Mouse (Mus musculus): ENCODE results near the gene Mphosph8. TPM values are rescaled to one million over a fixed set of nuclear protein-coding genes. Genes with fewer than 3 reads are reported as not detected.

Gene Mphosph8
- 25.0 TPM for polyA plus RNA-seq (2014; fragmentation: Illumina TruSeq; extraction: RNeasy Lipid Tissue Mini Kit (QIAGEN cat#74804); ENCODE audit: low read depth, low replicate concordance)

DNA sequence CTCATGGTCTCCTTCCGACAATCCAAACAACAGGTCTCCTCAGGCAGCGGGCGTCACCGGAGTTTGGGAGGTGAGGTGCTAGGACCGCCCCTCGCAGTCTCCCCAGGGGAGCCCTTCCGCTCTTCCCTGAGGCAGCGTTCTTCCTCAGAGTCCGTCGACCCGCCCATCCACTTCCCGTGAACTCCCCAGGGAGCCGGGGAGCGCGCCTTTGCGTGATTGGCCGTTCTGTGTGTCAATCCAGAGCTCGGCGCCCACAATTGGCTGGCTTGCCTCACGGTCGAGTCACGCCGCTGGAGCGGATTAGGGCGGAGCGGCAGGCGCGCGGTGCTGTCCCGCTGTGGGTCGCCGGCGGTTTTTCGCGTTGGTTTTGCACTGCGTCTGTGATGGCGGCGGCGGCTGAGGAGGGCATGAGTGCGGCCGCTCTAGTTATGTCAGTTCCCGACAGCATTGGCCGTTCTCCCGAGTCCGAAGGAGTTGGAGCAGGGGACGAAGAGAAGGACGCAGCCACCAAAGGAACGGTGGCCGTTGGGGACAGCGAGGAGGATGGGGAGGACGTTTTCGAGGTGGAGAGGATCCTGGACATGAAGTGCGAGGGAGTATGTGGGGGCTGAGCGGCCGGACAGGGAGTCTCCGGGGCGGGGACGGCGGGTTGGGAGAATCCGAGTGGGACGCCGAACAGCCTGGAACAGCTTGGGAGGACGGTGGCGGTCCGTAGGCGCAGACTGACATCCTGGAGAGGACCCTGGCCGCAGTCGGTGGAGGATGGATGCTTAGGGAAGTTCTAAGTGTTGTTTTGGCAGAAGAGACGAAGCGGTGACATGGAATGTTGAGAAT lies at the start of gene Mphosph8:
TSS of gene Mphosph8 (plus strand) at position 280 of the 834 bp plus-strand sequence.

Other genes with a start within 250 kb of the Mphosph8 start
- 3.3 TPM for gene Cenpj, start 92.8 kb upstream of the Mphosph8 start, polyA plus RNA-seq (2014; fragmentation: Illumina TruSeq; extraction: RNeasy Lipid Tissue Mini Kit (QIAGEN cat#74804); ENCODE audit: low read depth, low replicate concordance)
- 22.8 TPM for gene Parp4, start 92.6 kb upstream of the Mphosph8 start, polyA plus RNA-seq (2014; fragmentation: Illumina TruSeq; extraction: RNeasy Lipid Tissue Mini Kit (QIAGEN cat#74804); ENCODE audit: low read depth, low replicate concordance)
- gene Pspc1, start 110.1 kb downstream of the Mphosph8 start, polyA plus RNA-seq (2014; fragmentation: Illumina TruSeq; extraction: RNeasy Lipid Tissue Mini Kit (QIAGEN cat#74804); ENCODE audit: low read depth, low replicate concordance), result 16.1 TPM
- 28.6 TPM for gene Zmym5, start 143.5 kb downstream of the Mphosph8 start, polyA plus RNA-seq (2014; fragmentation: Illumina TruSeq; extraction: RNeasy Lipid Tissue Mini Kit (QIAGEN cat#74804); ENCODE audit: low read depth, low replicate concordance)
- 31.1 TPM for gene Zmym2, start 218.4 kb downstream of the Mphosph8 start, polyA plus RNA-seq (2014; fragmentation: Illumina TruSeq; extraction: RNeasy Lipid Tissue Mini Kit (QIAGEN cat#74804); ENCODE audit: low read depth, low replicate concordance)